Mouse (Mus musculus) WW6 (cell line): ENCODE measurements around the gene Srek1.

ENCODE experiments used
- DNase-seq: peaks from one replicate; pipeline ENCODE4 v3.0.0-alpha.2; 2013; ENCODE audit warnings: low read depth, low spot score

Srek1 gene

GRCm38 (mm10) chr13:103774119-103774757, at the start of gene Srek1:
Srek1 (minus strand) TSS chr13:103774608.
- DNase-seq: peak; percentile 85

- no peak for DNase-seq
Observed at GRCm38 (mm10) chr13:103822270-103822669, 47.9 kb upstream of the Srek1 start.

GRCm38 (mm10) chr13:103819377-103819776, 45.0 kb upstream of the Srek1 start:
- DNase-seq: no peak

GRCm38 (mm10) chr13:103817935-103818334, 43.5 kb upstream of the Srek1 start:
- DNase-seq: no peak

- DNase-seq: no peak
Observed at GRCm38 (mm10) chr13:103807464-103807863, 33.1 kb upstream of the Srek1 start.

- DNase-seq: no peak
Observed at GRCm38 (mm10) chr13:103806210-103806851, 31.9 kb upstream of the Srek1 start.

GRCm38 (mm10) chr13:103803721-103804120, 29.3 kb upstream of the Srek1 start:
- no peak for DNase-seq

GRCm38 (mm10) chr13:103801021-103801420, 26.6 kb upstream of the Srek1 start:
- no peak for DNase-seq

- no peak for DNase-seq
Observed at GRCm38 (mm10) chr13:103794688-103795543, 20.5 kb upstream of the Srek1 start.

GRCm38 (mm10) chr13:103779922-103780585, 5.6 kb upstream of the Srek1 start:
- no peak for DNase-seq

GRCm38 (mm10) chr13:103777126-103777525, 2.7 kb upstream of the Srek1 start:
- no peak for DNase-seq

- peak; percentile 28 for DNase-seq
Observed at GRCm38 (mm10) chr13:103773407-103774118, 845 bp downstream of the Srek1 start.

GRCm38 (mm10) chr13:103772917-103773316, 1.5 kb downstream of the Srek1 start:
- no peak for DNase-seq

- DNase-seq: no peak
Observed at GRCm38 (mm10) chr13:103770821-103771220, 3.6 kb downstream of the Srek1 start.

- no peak for DNase-seq
Observed at GRCm38 (mm10) chr13:103767935-103768334, 6.5 kb downstream of the Srek1 start.

- no peak for DNase-seq
Observed at GRCm38 (mm10) chr13:103763640-103764039, 10.8 kb downstream of the Srek1 start.

GRCm38 (mm10) chr13:103761971-103762370, 12.4 kb downstream of the Srek1 start:
- DNase-seq: no peak

GRCm38 (mm10) chr13:103751421-103751820, 23.0 kb downstream of the Srek1 start:
- DNase-seq: no peak

GRCm38 (mm10) chr13:103745688-103746087, 28.7 kb downstream of the Srek1 start:
- no peak for DNase-seq

GRCm38 (mm10) chr13:103745160-103745559, 29.2 kb downstream of the Srek1 start:
- DNase-seq: no peak

GRCm38 (mm10) chr13:103735330-103736007, 38.9 kb downstream of the Srek1 start:
- no peak for DNase-seq
